Mouse (Mus musculus) cortical plate, adult 2 months (tissue): ENCODE measurements around the gene Taf1c. TPM values are rescaled to one million over a fixed set of nuclear protein-coding genes. Genes with fewer than 3 reads are reported as not detected.

ENCODE experiments used
- H3K27ac ChIP-seq: fragments of 200-500 bp; 2 replicates; pipeline ENCODE4 v1.5.1; 2012; ENCODE audit warnings: low read length, control low read depth, inconsistent platforms; ENCODE audit not compliant: insufficient read depth
- H3K4me1 ChIP-seq: fragments of 200-500 bp; 2 replicates; pipeline ENCODE4 v1.6.1; 2011; ENCODE audit warnings: low read length; ENCODE audit not compliant: control insufficient read depth, insufficient read depth
- H3K4me3 ChIP-seq: fragments of 200-500 bp; 2 replicates; pipeline ENCODE4 v1.5.1; 2011; ENCODE audit warnings: mild to moderate bottlenecking, low read length, control low read depth; ENCODE audit not compliant: insufficient read depth
- CTCF ChIP-seq: fragments of 200-500 bp; IDR thresholded peaks from 2 replicates; pipeline ENCODE4 v1.5.1; 2011; ENCODE audit warnings: mild to moderate bottlenecking, control low read depth, low read length; ENCODE audit not compliant: insufficient read depth; ENCODE audit errors: extremely low read depth
- POLR2A ChIP-seq: fragments of 200-500 bp; IDR thresholded peaks from 2 replicates; pipeline ENCODE4 v1.6.1; 2011; ENCODE audit warnings: mild to moderate bottlenecking, low read length, control low read depth; ENCODE audit not compliant: insufficient read depth; ENCODE audit errors: extremely low read depth
- polyA plus RNA-seq: library from polyadenylated mRNA; depleted of rRNA; stranded (reverse); fragments of >200 nt; gene quantifications from 2 replicates; pipeline ENCODE4 v1.2.3, GENCODE M21; 2012

Gene Taf1c
- polyA plus RNA-seq, 1 experiment = 16.6 TPM

DNA sequence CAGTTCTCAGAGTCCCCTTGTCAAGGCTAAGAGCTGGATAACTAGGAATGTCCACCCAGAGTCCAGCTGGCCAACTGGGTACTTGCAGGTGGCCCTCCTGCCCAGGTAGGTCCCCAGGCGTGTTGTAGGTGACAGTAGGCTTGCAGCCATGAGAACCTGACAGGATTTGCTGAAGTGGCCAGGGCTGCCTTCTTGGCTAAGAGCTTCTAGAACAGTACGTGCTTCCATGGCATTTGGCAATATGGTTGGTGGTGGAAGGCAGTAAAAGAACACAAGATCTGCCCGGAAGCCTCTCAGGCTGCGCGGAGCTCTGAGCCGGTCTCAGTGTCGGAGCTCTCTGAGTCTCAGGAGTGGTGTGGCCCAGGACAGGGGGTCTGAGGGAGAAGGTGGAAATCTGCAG is 19.9 kb upstream of the Taf1c start:
- TF ChIP-seq POLR2A (no peak), CTCF (no peak)

DNA sequence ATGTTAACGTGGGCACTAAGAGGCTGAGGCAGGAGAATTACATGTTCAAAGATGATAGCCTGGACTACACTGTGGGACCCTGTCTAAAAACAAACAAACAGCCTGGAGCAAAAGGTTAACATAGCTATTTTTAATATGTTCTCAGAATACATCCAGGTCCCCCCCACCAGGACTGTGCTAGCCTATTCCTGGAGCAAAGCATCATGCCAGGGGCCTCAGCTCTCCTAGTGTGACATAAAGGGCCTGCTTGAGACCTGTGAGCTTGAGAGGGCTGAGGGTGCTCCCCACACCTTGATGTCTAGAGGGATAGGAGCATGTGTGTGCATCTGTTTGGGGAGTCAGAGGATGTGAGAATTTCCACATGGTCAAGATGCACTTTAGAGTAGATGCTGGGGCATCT is 18.7 kb upstream of the Taf1c start:
- TF ChIP-seq POLR2A (no peak), CTCF (no peak)
- no peak overlapping the region for H3K4me3 ChIP-seq
- H3K4me1 ChIP-seq = no peaks in the 10 kb centered on the region
- no peak overlapping the region for H3K27ac ChIP-seq

More for the DNA sequence above, 19.9 kb upstream of the Taf1c start:
- no peak overlapping the region for H3K27ac ChIP-seq
- H3K4me3 ChIP-seq = no peak overlapping the region
- H3K4me1 ChIP-seq = no peaks in the 10 kb centered on the region

DNA sequence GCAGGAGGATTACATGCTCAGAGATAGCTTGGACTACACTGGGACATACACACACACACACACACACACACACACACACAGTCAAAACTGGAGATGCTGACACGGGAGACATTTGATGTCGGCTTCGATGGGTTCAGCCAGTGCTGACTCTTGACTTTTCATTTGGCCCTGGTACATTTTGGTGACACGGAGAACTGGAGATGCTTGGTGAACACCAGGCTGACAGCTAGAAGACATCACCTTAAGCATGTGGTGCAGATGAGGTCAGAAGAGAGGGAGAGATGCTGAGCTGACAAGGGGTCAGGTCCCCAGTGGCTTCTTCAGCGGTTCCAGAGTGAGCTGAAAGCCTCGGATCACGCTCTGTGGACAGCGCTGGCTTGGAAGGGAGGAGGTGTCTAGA is 18.0 kb upstream of the Taf1c start:
- TF ChIP-seq CTCF = no peak
- TF ChIP-seq POLR2A = no peak
- H3K4me3 ChIP-seq = no peak overlapping the region
- H3K27ac ChIP-seq = no peak overlapping the region
- no peaks in the 10 kb centered on the region for H3K4me1 ChIP-seq

DNA sequence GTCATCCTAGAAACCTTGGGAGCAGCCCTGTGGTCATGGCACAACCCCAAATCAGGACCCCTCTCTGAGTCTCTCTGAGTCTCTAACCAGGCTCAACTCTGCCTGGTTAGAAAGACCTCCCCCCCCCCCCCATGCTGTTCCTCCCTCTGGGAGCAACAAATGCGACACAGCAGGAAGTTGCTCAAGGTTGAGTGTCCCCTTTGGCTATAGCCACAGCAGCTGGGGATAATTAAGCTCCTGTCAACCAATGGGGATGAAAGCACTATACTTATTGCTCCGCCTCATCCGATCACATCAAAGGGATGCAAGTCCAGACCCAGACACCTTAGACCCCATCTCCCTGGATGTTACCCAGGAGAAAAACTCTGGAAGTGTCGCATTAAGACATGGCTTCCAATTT is 17.5 kb upstream of the Taf1c start:
- no peak for TF ChIP-seq CTCF
- TF ChIP-seq POLR2A = no peak
- Histone ChIP-seq H3K4me1 (no peaks in the 10 kb centered on the region), H3K4me3 (no peak overlapping the region), H3K27ac (no peak overlapping the region)

DNA sequence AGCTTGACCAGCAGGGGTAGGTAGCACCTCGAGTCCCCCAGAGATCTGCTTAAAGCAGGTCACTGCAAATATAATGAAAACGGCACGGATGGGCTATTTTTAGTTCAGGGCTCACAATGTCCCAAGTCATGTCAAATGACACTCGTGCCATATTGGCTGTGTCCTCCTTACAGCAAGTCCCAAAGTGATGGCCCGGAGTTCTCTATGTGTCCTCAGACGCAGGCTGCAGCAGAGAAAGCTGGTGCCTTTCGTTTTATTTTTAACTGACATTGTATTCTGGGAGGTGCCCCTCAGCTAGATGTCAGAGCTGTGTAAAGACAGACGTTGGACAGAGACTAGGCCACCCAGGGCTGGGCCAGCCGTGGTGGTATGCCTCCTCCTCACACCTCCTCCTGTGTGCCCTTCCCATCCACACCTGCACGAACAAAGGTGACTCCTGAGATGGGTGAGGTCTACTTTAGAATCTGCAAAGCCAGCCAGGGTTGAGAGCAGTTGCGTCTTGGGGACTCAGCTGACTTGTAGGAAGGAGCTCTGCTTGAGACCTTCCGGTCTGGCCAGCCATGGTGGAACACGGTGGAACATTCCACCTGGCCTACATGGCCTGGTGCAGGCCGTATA is 15.9 kb upstream of the Taf1c start:
- Histone ChIP-seq H3K4me1 (no peaks in the 10 kb centered on the region), H3K4me3 (no peak overlapping the region), H3K27ac (no peak overlapping the region)
- TF ChIP-seq POLR2A (no peak), CTCF (no peak)

DNA sequence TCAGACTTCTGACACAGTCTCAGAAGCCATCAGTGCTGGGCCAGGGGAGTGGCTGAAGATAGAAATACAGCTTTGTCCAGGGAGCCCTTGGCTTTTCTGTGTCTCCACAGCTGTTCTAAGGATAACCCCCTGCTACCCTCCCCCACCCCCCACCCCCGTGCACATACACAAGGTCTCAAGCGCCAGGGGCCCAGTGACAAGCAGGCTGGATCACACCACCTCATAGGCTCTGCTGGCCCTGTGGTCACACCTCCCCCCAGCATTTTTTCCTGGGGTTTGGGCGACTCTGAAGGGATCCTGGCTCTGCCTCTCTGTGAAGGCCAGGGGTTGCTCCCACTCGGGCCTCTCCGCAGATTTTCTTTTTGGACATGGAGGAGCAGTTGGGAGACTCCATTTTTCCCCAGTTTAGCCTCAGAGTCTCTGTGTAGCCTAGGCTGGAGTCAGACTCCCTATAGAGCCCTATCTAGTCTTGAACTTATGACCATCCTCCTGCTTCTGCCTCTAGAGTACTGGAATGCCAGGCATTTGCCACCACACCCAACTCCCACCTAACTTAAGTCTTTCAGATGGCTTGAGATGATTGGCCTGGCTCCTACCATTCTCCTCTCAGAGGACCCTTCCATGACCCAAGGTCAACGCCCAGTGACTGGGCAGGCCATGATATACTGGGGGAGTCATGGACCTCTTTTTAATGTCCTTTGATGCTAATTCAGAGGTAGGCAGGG is 15.3 kb upstream of the Taf1c start:
- Histone ChIP-seq H3K4me3 (no peak overlapping the region), H3K27ac (no peak overlapping the region), H3K4me1 (no peaks in the 10 kb centered on the region)
- no peak for TF ChIP-seq CTCF
- TF ChIP-seq POLR2A = no peak

DNA sequence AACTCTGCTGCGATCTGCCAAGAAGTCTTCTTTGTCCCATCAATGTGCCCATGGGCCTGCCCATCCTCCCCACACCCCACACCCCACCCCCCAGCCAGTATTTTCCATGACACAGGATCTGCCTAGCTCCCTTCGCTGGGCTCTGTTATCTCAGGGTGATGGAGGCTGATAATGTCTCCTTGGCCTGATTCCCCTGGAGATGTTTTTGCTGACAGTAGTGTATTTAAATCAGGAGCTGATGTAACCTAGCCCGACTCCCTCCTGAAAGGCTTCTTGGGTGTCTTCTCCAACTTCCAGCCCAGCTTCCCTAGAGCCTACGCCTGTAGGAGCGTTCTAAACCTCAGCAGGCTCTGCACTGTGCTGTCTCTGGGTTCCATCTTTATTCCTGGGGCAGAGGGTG is 13.9 kb upstream of the Taf1c start:
- Histone ChIP-seq H3K27ac (no peak overlapping the region), H3K4me3 (no peak overlapping the region), H3K4me1 (no peaks in the 10 kb centered on the region)
- no peak for TF ChIP-seq POLR2A
- TF ChIP-seq CTCF = no peak

DNA sequence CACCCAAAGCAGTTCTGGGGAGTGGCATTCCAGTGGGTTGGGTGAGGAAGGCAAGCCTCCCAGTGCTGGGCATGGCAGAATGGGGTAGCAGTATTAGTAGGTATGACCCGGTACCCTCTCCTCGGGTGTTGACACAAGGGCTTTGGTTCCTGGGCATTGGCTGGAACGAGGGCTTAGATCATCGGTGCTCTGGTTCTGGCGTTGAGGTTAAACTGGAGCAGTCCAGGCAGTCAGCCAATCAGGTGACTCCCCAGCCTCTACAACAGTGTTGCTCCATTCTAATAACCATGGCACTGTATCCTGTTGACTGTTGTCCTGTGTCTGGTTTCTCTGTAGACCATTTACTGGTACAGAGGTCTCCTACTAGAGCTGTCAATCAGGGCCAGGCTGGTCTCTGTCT is 12.6 kb upstream of the Taf1c start:
- no peak for TF ChIP-seq CTCF
- TF ChIP-seq POLR2A = no peak
- Histone ChIP-seq H3K4me3 (no peak overlapping the region), H3K4me1 (no peaks in the 10 kb centered on the region), H3K27ac (no peak overlapping the region)

DNA sequence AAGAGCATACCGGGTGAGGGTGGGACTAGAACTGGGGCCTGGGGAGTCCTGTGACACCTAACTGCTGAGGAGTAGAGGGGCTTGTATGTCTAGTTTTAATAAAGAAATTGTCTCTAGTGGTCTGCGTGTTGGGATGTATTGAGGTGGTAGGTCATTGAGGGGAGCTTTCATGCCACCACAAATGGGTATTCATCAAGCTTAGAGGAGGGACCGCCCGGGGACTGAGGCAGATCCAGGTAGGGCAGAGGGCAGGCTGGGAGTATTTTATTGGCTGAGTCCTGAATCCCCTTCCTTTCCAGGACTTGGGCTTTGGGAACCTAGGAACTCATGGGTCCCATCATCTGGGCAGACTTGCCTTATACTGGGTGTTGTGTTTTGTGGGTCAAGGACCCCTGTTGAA is 11.8 kb upstream of the Taf1c start:
- H3K27ac ChIP-seq = no peak overlapping the region
- TF ChIP-seq POLR2A (no peak), CTCF (no peak)
- no peak overlapping the region for H3K4me3 ChIP-seq
- no peaks in the 10 kb centered on the region for H3K4me1 ChIP-seq

DNA sequence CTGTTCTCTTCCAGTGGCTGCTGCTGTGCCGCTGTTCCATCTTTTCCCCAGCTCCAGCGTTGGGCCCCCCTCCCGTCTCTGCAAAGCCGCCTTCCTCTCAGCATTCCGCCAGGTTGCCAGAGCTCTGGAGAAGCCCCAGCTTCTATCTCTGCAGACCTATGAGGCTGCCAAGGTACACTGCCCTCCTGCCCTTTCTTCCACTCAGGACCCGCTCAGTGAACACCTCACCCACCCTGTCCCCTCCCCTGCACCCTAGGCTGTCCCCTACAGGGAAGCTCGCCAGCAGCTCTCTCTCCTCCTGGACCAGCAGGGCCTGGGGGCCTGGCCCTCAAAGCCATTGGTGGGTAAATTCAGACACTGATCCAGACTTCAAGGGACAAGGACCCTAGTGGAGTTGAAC is 11.3 kb upstream of the Taf1c start:
- H3K4me1 ChIP-seq = no peaks in the 10 kb centered on the region
- no peak for TF ChIP-seq POLR2A
- TF ChIP-seq CTCF = no peak
- H3K4me3 ChIP-seq = no peak overlapping the region
- H3K27ac ChIP-seq = no peak overlapping the region
